1 mouse cellular context compared by ENCODE assay signal in genomic region chr17:57166800-57167791, GRCm38 (mm10).
TF ChIP-seq lines count a peak whose summit lies in the region.

No protein-coding gene starts in this region.

TF ChIP-seq in CH12.LX, 34 proteins besides CTCF, POLR2A, EP300 and RAD21:
- TF ChIP-seq JUND (conservative IDR thresholded peaks at IDR 0.05; ENCODE audit: low read depth, low read length) (no peak), MAZ (IDR thresholded peaks at IDR 0.05; ENCODE audit: low read depth, low read length) (0 out of 2 replicates have a peak, but pooled peaks have one; percentile 23), ZNF384 (IDR thresholded peaks at IDR 0.05; ENCODE audit: low read depth, low read length) (peak; percentile 61), ZC3H11A (IDR thresholded peaks at IDR 0.05; ENCODE audit: low read depth, low read length) (peak; percentile 97), JUN (IDR thresholded peaks at IDR 0.05; ENCODE audit: insufficient read depth, low read depth, low read length) (no peak), SMC3 (IDR thresholded peaks at IDR 0.05; ENCODE audit: low read depth, low read length) (peak; percentile 98), RCOR1 (conservative IDR thresholded peaks at IDR 0.05; ENCODE audit: low read depth, low read length) (no peak), ELF1 (IDR thresholded peaks at IDR 0.05; ENCODE audit: low read depth, low read length) (peak; percentile 25; the same call in 1 of the 2 replicates), UBTF (IDR thresholded peaks at IDR 0.05; ENCODE audit: low read depth, low read length) (peak; percentile 39; the same call in 1 of the 2 replicates), TBP (conservative IDR thresholded peaks at IDR 0.05; ENCODE audit: low read depth, low read length) (no peak), NELFE (IDR thresholded peaks at IDR 0.05; ENCODE audit: low read depth, low read length) (peak; percentile 39; the same call in 1 of the 2 replicates), MXI1 (IDR thresholded peaks at IDR 0.05; ENCODE audit: low read depth, low read length) (peak; percentile 48; the same call in 1 of the 2 replicates), CHD2 (IDR thresholded peaks at IDR 0.05; ENCODE audit: low read length) (peak; percentile 79), CHD1 (IDR thresholded peaks at IDR 0.05; ENCODE audit: low read depth, low read length) (peak; percentile 53; the same call in 1 of the 2 replicates), HCFC1 (IDR thresholded peaks at IDR 0.05; ENCODE audit: low read depth, low read length) (no peak), MAX (IDR thresholded peaks at IDR 0.05; ENCODE audit: low read length) (0 out of 2 replicates have a peak, but pooled peaks have one; percentile 23), GABPA (IDR thresholded peaks at IDR 0.05; ENCODE audit: insufficient replicate concordance, low read depth, low read length) (no peak), IRF4 (IDR thresholded peaks at IDR 0.05; ENCODE audit: low read depth, low read length) (peak; percentile 46; the same call in 1 of the 2 replicates), SIN3A (IDR thresholded peaks at IDR 0.05; ENCODE audit: low read length) (peak; percentile 32; the same call in 1 of the 2 replicates), BHLHE40 (IDR thresholded peaks at IDR 0.05; ENCODE audit: low read depth, low read length) (0 out of 2 replicates have a peak, but pooled peaks have one; percentile 8), NRF1 (IDR thresholded peaks at IDR 0.05; ENCODE audit: low read depth, low read length) (0 out of 2 replicates have a peak, but pooled peaks have one; percentile 15), MEF2A (IDR thresholded peaks at IDR 0.05; ENCODE audit: borderline replicate concordance, low read depth, low read length) (peak; percentile 28; the same call in 1 of the 2 replicates)
